Mouse (Mus musculus) myocyte (in vitro differentiated cells): Measurements from ENCODE around the gene Gm10271.

Experiments used
- MAX ChIP-seq: IDR thresholded peaks from one replicate; pipeline ENCODE4 v1.6.1; 2011; ENCODE audit warnings: low read depth, mild to moderate bottlenecking, control low read depth
- POLR2A ChIP-seq: IDR thresholded peaks from one replicate; pipeline ENCODE4 v1.6.1; 2011; ENCODE audit warnings: low read depth, mild to moderate bottlenecking, control low read depth, moderate library complexity; ENCODE audit not compliant: insufficient read length
- REST ChIP-seq: IDR thresholded peaks from one replicate; pipeline ENCODE4 v1.6.1; 2011; ENCODE audit warnings: mild to moderate bottlenecking, control low read depth, moderate library complexity; ENCODE audit not compliant: insufficient read depth, insufficient read length
- SRF ChIP-seq: IDR thresholded peaks from one replicate; pipeline ENCODE4 v1.6.1; 2011; ENCODE audit warnings: low read depth; ENCODE audit not compliant: control insufficient read depth, insufficient read length
- TCF3 ChIP-seq: IDR thresholded peaks from one replicate; pipeline ENCODE4 v1.6.1; 2011; ENCODE audit warnings: low read depth, control low read depth; ENCODE audit not compliant: insufficient read length

GRCm38 (mm10) chr10:116933794-116934193 is 38.6 kb downstream of the Gm10271 start:
- TF ChIP-seq POLR2A (no peak), REST (no peak), TCF3 (no peak), SRF (no peak), MAX (no peak)
